Mouse (Mus musculus) gastrocnemius, postnatal 25 days (tissue): ENCODE results near the gene Slc27a4. TPM values are rescaled to one million over a fixed set of nuclear protein-coding genes. Genes with fewer than 3 reads are reported as not detected.
"Not testable (repeated sequence)": the region's sequence is repeated elsewhere in the genome, so short reads cannot be mapped to it uniquely, and the experiment has no call there.

ENCODE experiments used
- DNase-seq: peaks from one replicate; pipeline ENCODE4 v3.0.0; 2022
- long read RNA-seq, 2 experiments: library from polyadenylated mRNA; stranded (forward); transcript quantifications; one replicate each; pipeline ENCODE4 v2.0.0; 2021
- total RNA-seq, 2 experiments: library from RNA; stranded (reverse); gene quantifications; 1 replicate in 1 of 2; 2 replicates in 1 of 2; pipeline ENCODE4 v1.2.3; 2021

Gene Slc27a4
- 10 to 100 TPM in 1 of 2 experiments, 1 to 10 TPM in 1; 8.2 to 10.7 TPM for total RNA-seq
- long read RNA-seq, experiment 1, full-length matches to known transcripts, result 1 of 3 reads
- long read RNA-seq, experiment 1, partial matches to known transcripts, result 1 of 3 reads
- long read RNA-seq, experiment 1, other reads (novel, unspliced or antisense), result 1 of 3 reads
- long read RNA-seq, experiment 2, full-length matches to known transcripts, result 1 of 4 reads
- long read RNA-seq, experiment 2, partial matches to known transcripts, result 3 of 4 reads
- long read RNA-seq, experiment 2, other reads (novel, unspliced or antisense), result 0 of 4 reads

- peak; percentile 95 for DNase-seq
Measured at GRCm38 (mm10) chr2:29802075-29802826, at the start of gene Slc27a4. Gene Slc27a4 (plus strand): TSS chr2:29802634.

GRCm38 (mm10) chr2:29755693-29756092 lies 46.7 kb upstream of the Slc27a4 start:
- DNase-seq, result no peak

GRCm38 (mm10) chr2:29764831-29765230 lies 37.6 kb upstream of the Slc27a4 start:
- DNase-seq, result no peak

DNA sequence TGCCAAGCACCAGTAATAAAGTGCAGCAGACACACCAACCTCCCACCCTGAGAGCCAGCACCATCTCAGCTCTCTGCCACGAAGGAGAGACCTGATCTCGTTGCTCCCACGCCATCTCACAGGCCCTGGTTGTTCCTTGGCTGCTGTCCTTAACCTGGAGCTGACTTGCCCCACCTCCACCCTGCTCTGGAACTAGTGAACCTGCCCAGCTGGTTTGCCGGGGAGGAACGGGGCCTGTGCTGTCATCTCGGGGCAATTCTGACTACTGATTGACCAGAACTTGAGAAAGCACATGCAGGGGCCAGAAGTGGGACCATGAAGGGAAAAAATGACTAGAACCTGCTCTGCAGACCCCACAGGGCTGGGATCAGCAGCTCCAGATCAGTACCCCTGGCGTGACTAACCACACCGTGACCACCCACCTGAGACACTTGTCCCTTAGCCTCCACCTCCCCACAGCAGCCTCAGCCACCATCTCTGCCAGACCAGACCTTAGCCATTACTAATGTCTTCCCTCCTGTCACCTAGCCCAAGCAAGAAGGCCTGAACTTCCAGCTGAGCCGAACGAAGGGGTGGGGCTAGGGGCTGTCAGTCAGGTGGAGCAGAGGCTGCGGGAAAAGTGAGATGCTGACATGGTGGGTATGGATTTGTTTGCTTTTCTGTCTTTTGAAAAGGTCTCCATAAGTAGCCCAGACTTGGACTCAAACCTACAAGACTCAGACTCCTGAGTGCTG lies 34.3 kb upstream of the Slc27a4 start:
- DNase-seq, result no peak

GRCm38 (mm10) chr2:29768901-29769300 lies 33.5 kb upstream of the Slc27a4 start:
- DNase-seq, result no peak

GRCm38 (mm10) chr2:29770162-29770561 lies 32.3 kb upstream of the Slc27a4 start:
- DNase-seq, result no peak

DNA sequence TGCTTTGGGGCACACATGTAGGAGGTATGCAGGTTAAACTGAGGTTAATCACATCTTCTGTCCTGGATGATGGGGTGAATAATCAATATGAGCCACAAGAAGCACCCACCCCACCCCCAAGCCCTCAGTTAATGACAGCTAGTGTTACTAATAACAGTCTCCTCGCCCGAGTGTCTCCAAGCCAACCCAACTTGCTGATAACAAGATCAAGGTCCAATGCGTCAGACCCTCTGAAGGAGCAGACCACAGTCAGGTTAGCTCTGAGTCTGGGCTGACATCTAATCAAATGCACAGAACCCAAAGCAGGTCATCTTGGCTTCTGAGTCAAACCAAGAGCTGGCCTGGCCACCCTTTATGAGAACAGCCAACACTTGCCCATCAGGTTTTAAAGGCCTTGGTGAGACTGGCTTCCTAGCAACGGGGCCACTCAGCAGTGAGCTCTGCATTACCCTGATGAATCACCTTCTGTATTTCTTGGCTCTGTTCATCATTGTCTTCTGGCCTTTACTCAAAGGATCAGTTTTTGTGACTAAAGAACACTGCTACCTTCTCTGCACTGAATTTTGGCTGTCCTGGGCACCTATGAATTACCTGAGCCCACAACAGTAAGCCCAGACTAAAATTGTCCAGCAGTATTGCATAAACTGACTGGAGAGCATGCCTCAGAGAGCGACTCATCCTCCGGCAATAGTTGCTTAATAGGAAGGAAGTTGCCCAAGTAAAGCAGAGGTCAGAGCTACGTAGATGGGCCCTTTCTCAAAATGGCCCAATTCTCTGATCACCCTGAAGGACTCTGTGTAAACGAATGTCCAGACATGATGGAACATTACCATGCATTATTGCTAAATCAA lies 30.6 kb upstream of the Slc27a4 start:
- DNase-seq, result no peak

DNA sequence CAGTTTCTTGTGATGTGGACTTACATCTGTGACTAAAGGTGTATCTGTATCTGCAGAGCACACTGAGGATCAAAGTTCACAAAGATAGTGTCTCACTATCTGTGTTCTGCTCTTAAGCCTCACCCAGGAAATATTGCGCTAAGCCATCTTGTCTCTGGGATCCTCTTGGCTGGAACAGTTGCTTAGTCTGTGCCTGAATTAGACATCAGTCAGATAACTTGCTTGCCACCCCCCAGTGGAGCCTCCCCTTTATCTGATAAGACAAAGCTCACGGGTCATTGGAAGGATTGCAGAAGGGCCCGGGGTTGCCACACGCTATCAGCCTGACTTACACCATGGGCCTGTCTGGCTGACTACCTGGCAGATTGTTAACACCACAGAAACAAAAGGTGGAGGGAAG lies 29.1 kb upstream of the Slc27a4 start:
- no peak for DNase-seq

DNA sequence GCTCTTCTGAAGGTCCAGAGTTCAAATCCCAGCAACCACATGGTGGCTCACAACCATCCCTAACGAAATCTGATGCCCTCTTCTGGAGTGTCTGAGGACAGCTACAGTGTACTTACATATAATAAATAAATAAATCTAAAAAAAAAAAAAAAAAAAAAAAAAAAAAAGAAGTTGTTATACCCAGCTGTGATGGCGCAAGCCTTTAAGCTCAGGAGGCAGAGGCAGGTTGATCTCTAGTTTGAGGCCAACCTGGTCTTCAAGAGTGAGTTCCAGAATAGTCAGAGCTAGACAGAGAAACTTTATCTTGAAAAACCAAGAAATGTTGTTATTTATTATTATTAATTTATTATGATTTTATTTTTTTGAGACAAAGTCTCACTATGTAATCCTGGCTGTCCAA lies 21.2 kb upstream of the Slc27a4 start:
- not testable (repeated sequence) for DNase-seq

DNA sequence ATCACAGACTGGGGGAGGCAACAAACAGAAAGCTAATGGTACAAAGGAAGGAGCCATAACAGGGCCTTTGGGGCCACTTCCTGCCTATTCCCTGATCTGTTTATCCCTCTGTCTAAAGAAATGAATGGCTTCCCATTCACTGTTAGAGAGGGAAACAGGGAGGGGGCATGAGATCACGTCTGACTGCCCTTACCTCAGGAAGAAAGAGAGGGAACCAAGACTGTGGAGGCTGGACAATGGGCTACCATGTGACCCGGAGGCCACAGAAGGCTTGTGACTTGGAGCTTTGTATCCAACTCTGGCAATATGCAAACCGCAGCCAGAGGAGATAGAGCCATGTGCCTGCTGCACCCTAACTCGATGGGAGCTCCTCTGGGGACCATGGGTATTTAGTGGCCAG lies 18.1 kb upstream of the Slc27a4 start:
- DNase-seq, result no peak

- peak; percentile 82 for DNase-seq
Measured at GRCm38 (mm10) chr2:29787104-29787917, 15.1 kb upstream of the Slc27a4 start, which contains the start of gene Coq4. Gene Coq4 (plus strand): TSS chr2:29787493.

DNA sequence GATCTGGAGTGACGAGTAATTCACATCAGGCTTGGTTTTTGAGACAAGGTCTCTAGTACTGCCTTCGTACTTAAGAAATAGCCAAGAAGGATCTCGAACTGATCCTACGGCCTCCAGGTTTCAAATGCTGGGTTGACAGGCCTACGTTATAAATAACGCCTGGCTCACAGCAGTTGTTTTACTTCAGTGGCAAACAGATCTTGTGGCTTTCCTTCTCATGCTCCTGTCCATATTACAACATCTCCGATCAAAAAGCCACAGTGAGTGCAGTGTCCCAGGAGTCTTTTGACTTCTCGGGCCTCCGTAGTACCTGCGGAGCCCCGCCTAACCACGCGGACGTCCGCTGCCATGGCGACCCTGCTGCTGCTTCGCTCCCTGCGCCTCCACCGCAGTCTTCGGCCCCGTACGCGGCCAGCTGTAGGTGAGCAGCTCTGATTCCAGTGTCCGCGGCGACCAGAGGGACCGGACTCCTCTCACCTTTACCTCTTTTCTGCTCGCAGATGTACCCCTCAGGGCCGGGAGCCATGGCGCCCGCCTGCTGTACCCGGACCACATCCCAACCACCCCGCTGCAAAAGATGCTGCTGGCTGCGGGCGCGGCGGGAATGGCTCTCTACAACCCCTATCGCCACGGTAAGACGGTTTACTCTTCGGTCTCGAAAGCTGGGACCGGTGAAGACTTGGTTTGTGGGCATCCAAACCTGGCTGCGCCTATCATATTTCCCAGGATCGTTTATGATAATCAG lies 14.3 kb upstream of the Slc27a4 start, which contains the start of gene Trub2:
Trub2 (minus strand) TSS at position 566 of the 745 bp plus-strand sequence.
- peak; percentile 83 for DNase-seq

DNA sequence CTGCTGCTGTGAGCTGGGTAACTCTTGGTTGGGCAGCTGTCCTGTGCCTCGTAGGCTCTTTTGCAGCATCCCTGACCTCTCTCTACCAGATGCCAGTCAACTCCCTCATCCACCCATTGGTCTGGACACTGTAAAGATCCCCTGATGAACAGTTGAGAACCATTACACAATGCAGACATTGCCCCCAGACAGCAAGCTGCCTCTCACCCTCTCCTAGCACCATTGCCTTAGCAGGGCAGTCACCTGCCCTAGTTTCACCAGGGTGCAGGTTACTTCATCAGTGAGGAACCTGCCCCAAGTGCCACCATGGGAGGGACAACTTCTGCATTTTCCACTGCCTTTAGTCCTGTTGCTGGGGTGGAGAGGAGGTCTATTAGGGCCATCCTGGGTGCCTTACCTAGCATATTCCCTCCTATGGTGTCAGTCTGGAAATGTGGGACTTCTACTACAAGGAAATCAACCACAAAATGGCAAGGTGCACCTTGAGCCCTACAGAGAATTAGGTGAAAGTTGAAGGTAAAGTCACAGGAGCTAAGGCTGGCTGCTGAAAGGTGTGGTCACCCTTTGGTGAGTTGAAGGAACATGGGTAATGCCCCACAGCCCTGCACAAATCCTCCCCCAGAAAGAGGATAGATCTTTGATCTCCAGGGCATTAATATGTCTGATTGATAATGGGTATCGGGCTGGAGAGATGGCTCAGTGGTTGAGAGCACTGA lies 9.5 kb upstream of the Slc27a4 start:
- DNase-seq, result no peak

GRCm38 (mm10) chr2:29802827-29803201 lies 380 bp downstream of the Slc27a4 start:
- no peak for DNase-seq

- DNase-seq, result no peak
Measured at GRCm38 (mm10) chr2:29803400-29803831, 982 bp downstream of the Slc27a4 start.

GRCm38 (mm10) chr2:29815678-29816371 lies 13.4 kb downstream of the Slc27a4 start:
- no peak for DNase-seq

- peak; percentile 66 for DNase-seq
Measured at GRCm38 (mm10) chr2:29817426-29818232, 15.2 kb downstream of the Slc27a4 start.

DNA sequence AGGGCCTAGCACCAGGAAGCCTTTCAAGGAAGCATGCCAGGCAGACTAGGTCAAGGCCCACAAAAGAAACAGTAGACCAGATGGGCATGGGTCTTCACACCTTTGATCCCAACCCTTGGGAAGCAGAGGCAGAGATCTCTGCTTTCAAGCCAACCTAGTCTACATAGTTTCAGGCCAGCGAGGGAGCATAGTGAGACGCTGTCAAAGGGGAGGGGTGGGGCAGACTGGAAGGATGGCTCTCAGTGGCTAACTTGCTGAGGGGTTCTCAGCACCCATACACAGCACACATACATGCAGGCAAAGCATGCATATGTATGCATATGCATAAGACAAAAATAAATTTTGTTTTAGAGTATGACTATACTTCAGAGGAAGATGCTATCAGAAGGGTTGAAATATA lies 16.9 kb downstream of the Slc27a4 start:
- no peak for DNase-seq
